Mouse (Mus musculus) bone marrow macrophage, adult 2 months (primary cell): ENCODE measurements around the gene Itpr1.

Experiments used
- CTCF ChIP-seq: IDR thresholded peaks from 2 replicates; pipeline ENCODE4 v1.5.1; 2012; ENCODE audit warnings: low read depth, mild to moderate bottlenecking, low read length, moderate library complexity
- POLR2A ChIP-seq: IDR thresholded peaks from 2 replicates; pipeline ENCODE4 v1.6.1; 2012; ENCODE audit warnings: mild to moderate bottlenecking, low read depth, low read length, borderline replicate concordance

DNA sequence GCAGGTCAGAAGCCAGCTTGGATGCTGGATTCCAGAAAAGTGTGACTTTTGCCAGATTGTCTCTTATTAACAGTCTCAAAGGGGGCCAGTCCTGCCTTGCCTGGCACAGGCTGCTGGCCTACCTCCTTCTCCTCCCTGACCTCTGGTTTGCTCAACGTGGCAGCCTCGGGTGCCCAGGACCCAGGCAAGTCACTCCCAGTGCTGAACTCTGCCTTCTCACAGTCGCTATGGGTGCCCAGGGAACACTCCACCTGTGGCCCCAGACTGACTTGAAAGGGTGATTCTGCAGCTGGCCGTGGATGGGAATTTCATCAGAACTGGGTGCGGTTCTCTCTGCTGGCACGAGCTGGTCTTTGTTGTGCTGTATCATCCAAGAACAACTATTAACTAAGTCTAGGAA, 321.7 kb downstream of the Itpr1 start:
- TF ChIP-seq CTCF (no peak), POLR2A (no peak)
